Mouse (Mus musculus) thymus, adult 2 months (tissue): Measurements from ENCODE around the gene Mt4.

Source experiments
- CTCF ChIP-seq: fragments of 200-500 bp; IDR thresholded peaks from 2 replicates; pipeline ENCODE4 v1.5.1; 2012; ENCODE audit warnings: mild to moderate bottlenecking, control low read depth, low read length, moderate library complexity, borderline replicate concordance; ENCODE audit not compliant: control insufficient read depth, poor library complexity, insufficient read depth; ENCODE audit errors: extremely low read depth
- POLR2A ChIP-seq: fragments of 200-500 bp; IDR thresholded peaks from 2 replicates; pipeline ENCODE4 v1.6.1; 2012; ENCODE audit warnings: mild to moderate bottlenecking, low read length, control low read depth, moderate library complexity; ENCODE audit not compliant: control insufficient read depth, poor library complexity, insufficient read depth; ENCODE audit errors: extremely low read depth

DNA sequence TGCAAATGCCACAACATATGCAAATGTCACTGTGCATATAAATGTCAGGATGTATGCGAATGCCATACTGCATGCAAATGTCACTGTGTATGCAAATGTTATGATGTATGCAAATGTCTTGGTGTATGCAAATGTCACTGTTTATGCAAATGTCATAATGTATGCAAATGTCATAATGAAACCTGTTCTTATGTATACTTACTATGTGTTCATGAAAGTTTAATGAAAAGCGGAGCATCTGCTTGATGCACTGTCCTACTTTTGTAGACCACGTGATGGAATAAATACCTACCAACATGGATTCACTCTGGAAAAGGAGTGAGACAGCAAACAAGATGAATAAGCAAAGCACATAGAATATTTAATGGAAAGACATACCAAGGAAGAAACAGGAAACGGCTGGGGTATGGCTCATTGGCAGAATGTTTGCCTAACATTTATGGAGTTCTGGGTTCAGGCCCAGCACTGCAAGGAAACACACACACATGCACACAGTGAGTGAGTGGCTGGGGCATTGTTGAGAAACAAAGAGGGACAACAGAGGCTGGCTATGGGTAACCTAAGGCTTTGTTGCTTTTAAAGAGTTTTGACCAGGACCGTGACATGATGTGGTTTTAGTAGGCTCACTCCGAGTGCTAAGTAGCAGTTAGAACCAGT is 7.7 kb upstream of the Mt4 start:
- TF ChIP-seq CTCF (no peak), POLR2A (no peak)
